Mouse (Mus musculus) ES-E14 (cell line): ENCODE data around the gene Otud3.

Experiments used
- CHD2 ChIP-seq: IDR thresholded peaks from 2 replicates; pipeline ENCODE4 v1.6.1; 2014; ENCODE audit warnings: mild to moderate bottlenecking, low read depth, low read length, inconsistent platforms
- MAFK ChIP-seq: IDR thresholded peaks from 2 replicates; pipeline ENCODE4 v1.6.1; 2014; ENCODE audit warnings: mild to moderate bottlenecking, low read depth, low read length, inconsistent platforms; ENCODE audit not compliant: insufficient read depth
- ZC3H11A ChIP-seq: IDR thresholded peaks from 2 replicates; pipeline ENCODE4 v1.6.1; 2012; ENCODE audit warnings: low read depth, mild to moderate bottlenecking, inconsistent platforms, low read length, borderline replicate concordance

GRCm38 (mm10) chr4:138941966-138942365, 28.2 kb upstream of the Otud3 start:
- no peak for TF ChIP-seq MAFK
- TF ChIP-seq ZC3H11A = no peak
- no peak for TF ChIP-seq CHD2
